Mouse (Mus musculus): ENCODE data around the gene Armc10.
"Not testable (repeated sequence)": the region's sequence is repeated elsewhere in the genome, so short reads cannot be mapped to it uniquely, and the experiment has no call there.

Armc10 gene

GRCm38 (mm10) chr5:21645439-21646132, at the start of gene Armc10, which contains the start of gene Fbxl13:
Armc10 (plus strand) TSS chr5:21645813.
Fbxl13 (minus strand) TSS chr5:21645634.
- peak; percentile 99 for DNase-seq

GRCm38 (mm10) chr5:21599536-21599935, 46.1 kb upstream of the Armc10 start:
- peak; percentile 85 for DNase-seq

- DNase-seq: peak; percentile 64
Measured at GRCm38 (mm10) chr5:21599961-21600360, 45.7 kb upstream of the Armc10 start.

GRCm38 (mm10) chr5:21605936-21606335, 39.7 kb upstream of the Armc10 start:
- peak; percentile 33 for DNase-seq

- DNase-seq: peak; percentile 91
Measured at GRCm38 (mm10) chr5:21608311-21609304, 37.0 kb upstream of the Armc10 start.

GRCm38 (mm10) chr5:21610996-21611395, 34.6 kb upstream of the Armc10 start:
- peak; percentile 61 for DNase-seq

GRCm38 (mm10) chr5:21614299-21614698, 31.3 kb upstream of the Armc10 start:
- not testable (repeated sequence) for DNase-seq

GRCm38 (mm10) chr5:21616450-21617009, 29.1 kb upstream of the Armc10 start:
- peak; percentile 84 for DNase-seq

GRCm38 (mm10) chr5:21625916-21626315, 19.7 kb upstream of the Armc10 start:
- peak; percentile 71 for DNase-seq

- peak; percentile 54 for DNase-seq
Measured at GRCm38 (mm10) chr5:21640961-21641360, 4.7 kb upstream of the Armc10 start.

- no peak for DNase-seq
Measured at GRCm38 (mm10) chr5:21643606-21644005, 2.0 kb upstream of the Armc10 start.

GRCm38 (mm10) chr5:21644891-21645438, 648 bp upstream of the Armc10 start:
- DNase-seq: no peak

- DNase-seq: no peak
Measured at GRCm38 (mm10) chr5:21646133-21646491, 499 bp downstream of the Armc10 start.

- DNase-seq: peak; percentile 50
Measured at GRCm38 (mm10) chr5:21650736-21651135, 5.1 kb downstream of the Armc10 start.

GRCm38 (mm10) chr5:21651885-21652612, 6.4 kb downstream of the Armc10 start:
- DNase-seq: peak; percentile 35

- DNase-seq: peak; percentile 66
Measured at GRCm38 (mm10) chr5:21656912-21657311, 11.3 kb downstream of the Armc10 start.

- peak; percentile 60 for DNase-seq
Measured at GRCm38 (mm10) chr5:21658038-21658437, 12.4 kb downstream of the Armc10 start.

GRCm38 (mm10) chr5:21658623-21659395, 13.2 kb downstream of the Armc10 start:
- peak; percentile 94 for DNase-seq

- no peak for DNase-seq
Measured at GRCm38 (mm10) chr5:21660850-21661249, 15.2 kb downstream of the Armc10 start.

GRCm38 (mm10) chr5:21663081-21663480, 17.5 kb downstream of the Armc10 start:
- DNase-seq: peak; percentile 78
